Mouse (Mus musculus) layer of hippocampus, adult 9-10 months (tissue): Measurements from ENCODE around the gene Rph3al.

Experiments used
- DNase-seq: peaks from one replicate; pipeline ENCODE4 v3.0.0; 2022; ENCODE audit warnings: low spot score

Rph3al gene

GRCm38 (mm10) chr11:75938379-75938906 lies at the start of gene Rph3al:
TSS of gene Rph3al (minus strand) at chr11:75938429.
- DNase-seq, result no peak

- no peak for DNase-seq
These were observed 47.7 kb upstream of the Rph3al start for GRCm38 (mm10) chr11:75985948-75986347.

- DNase-seq, result no peak
These were observed 46.4 kb upstream of the Rph3al start for GRCm38 (mm10) chr11:75984581-75984980.

GRCm38 (mm10) chr11:75983194-75983593 lies 45.0 kb upstream of the Rph3al start:
- DNase-seq, result no peak

GRCm38 (mm10) chr11:75980413-75980812 lies 42.2 kb upstream of the Rph3al start:
- DNase-seq, result no peak

GRCm38 (mm10) chr11:75978051-75978450 lies 39.8 kb upstream of the Rph3al start:
- no peak for DNase-seq

- no peak for DNase-seq
These were observed 38.5 kb upstream of the Rph3al start for GRCm38 (mm10) chr11:75976748-75977147.

- DNase-seq, result no peak
These were observed 35.8 kb upstream of the Rph3al start for GRCm38 (mm10) chr11:75973988-75974387.

- DNase-seq, result no peak
These were observed 34.8 kb upstream of the Rph3al start for GRCm38 (mm10) chr11:75972916-75973567.

- DNase-seq, result no peak
These were observed 34.0 kb upstream of the Rph3al start for GRCm38 (mm10) chr11:75972188-75972587.

GRCm38 (mm10) chr11:75970629-75971028 lies 32.4 kb upstream of the Rph3al start:
- no peak for DNase-seq

- no peak for DNase-seq
These were observed 30.5 kb upstream of the Rph3al start for GRCm38 (mm10) chr11:75968761-75969160.

GRCm38 (mm10) chr11:75966401-75967372 lies 28.5 kb upstream of the Rph3al start:
- DNase-seq, result no peak

- no peak for DNase-seq
These were observed 27.6 kb upstream of the Rph3al start for GRCm38 (mm10) chr11:75965674-75966400.

GRCm38 (mm10) chr11:75964476-75964730 lies 26.2 kb upstream of the Rph3al start:
- DNase-seq, result no peak

- no peak for DNase-seq
These were observed 25.7 kb upstream of the Rph3al start for GRCm38 (mm10) chr11:75963730-75964475.

GRCm38 (mm10) chr11:75961782-75962181 lies 23.6 kb upstream of the Rph3al start:
- no peak for DNase-seq

- DNase-seq, result no peak
These were observed 19.0 kb upstream of the Rph3al start for GRCm38 (mm10) chr11:75957124-75957832.

- DNase-seq, result no peak
These were observed 18.4 kb upstream of the Rph3al start for GRCm38 (mm10) chr11:75956651-75957050.

GRCm38 (mm10) chr11:75954896-75955295 lies 16.7 kb upstream of the Rph3al start:
- DNase-seq, result no peak

GRCm38 (mm10) chr11:75951895-75952294 lies 13.7 kb upstream of the Rph3al start:
- DNase-seq, result no peak
